Comparison of ENCODE assay signal across 27 mouse cellular contexts in genomic region chr5:34772696-34773245, GRCm38 (mm10). TPM values are rescaled to one million over a fixed set of nuclear protein-coding genes. Genes with fewer than 3 reads are reported as not detected.
DNase-seq lines count a peak whose midpoint lies in the region; ATAC-seq and TF ChIP-seq lines count a peak whose summit lies in the region.
"Had no signal": no experiment of that assay in that cellular context is flagged by ENCODE, and none has a peak within 500 bp of the region (broad histone marks: within the 10 kb centered on the region; RNA-seq: fewer than 3 reads in every experiment).

No protein-coding gene starts in this region.

- H3K9me3 ChIP-seq in megakaryocyte, embryonic 14.5 days: no peaks in the 10 kb centered on the region
- no peaks in the 10 kb centered on the region for H3K9me3 ChIP-seq in liver, embryonic 12.5 days (replicated peaks)
- H3K9me3 ChIP-seq: forebrain, embryonic 12.5 days; heart, embryonic 10.5 days; heart, embryonic 15.5 days; limb, embryonic 10.5 days; limb, embryonic 15.5 days; midbrain, embryonic 13.5 days had no signal

- peak overlapping the region; percentile 35 for H3K4me2 ChIP-seq in myocyte (ENCODE audit: low read depth)
- no peak overlapping the region for H3K4me2 ChIP-seq in liver, embryonic 12.5 days
- H3K4me2 ChIP-seq: forebrain, embryonic 12.5 days; heart, embryonic 15.5 days; limb, embryonic 15.5 days; midbrain, embryonic 13.5 days had no signal

- no peaks in the 10 kb centered on the region for H3K27me3 ChIP-seq in megakaryocyte, embryonic 14.5 days (replicated peaks)
- no peaks in the 10 kb centered on the region for H3K27me3 ChIP-seq in myocyte (ENCODE audit: control insufficient read depth, insufficient read depth, insufficient read length)
- no peaks in the 10 kb centered on the region for H3K27me3 ChIP-seq in liver, embryonic 12.5 days (replicated peaks)
- H3K27me3 ChIP-seq: CH12.LX; forebrain, embryonic 12.5 days; heart, embryonic 15.5 days; limb, embryonic 15.5 days; midbrain, embryonic 13.5 days had no signal

- peaks cover 32% of the 10 kb centered on the region for H3K36me3 ChIP-seq in megakaryocyte, embryonic 14.5 days (replicated peaks; ENCODE audit: low read length)
- H3K36me3 ChIP-seq in myocyte (ENCODE audit: control insufficient read depth, insufficient read depth): no peaks in the 10 kb centered on the region
- no peaks in the 10 kb centered on the region; the same call in 1 of the 2 replicates for H3K36me3 ChIP-seq in liver, embryonic 12.5 days
- H3K36me3 ChIP-seq: forebrain, embryonic 12.5 days; heart, embryonic 15.5 days; midbrain, embryonic 13.5 days had no signal

- no peak for TF ChIP-seq POLR2A in myocyte (IDR thresholded peaks at IDR 0.05; ENCODE audit: insufficient read length, low read depth)

- peak; percentile 63 for DNase-seq in adrenal gland, adult 2 months
- DNase-seq in adrenal gland, postnatal 36 days: peak; percentile 16 to 42
- no peak for DNase-seq in thymus, postnatal 10 days (ENCODE audit: low spot score in 2 of 2)
- DNase-seq in cerebellum, adult 11 months: no peak
- DNase-seq: cerebellum, adult 18-20 months; cerebellum, postnatal 14 days; forebrain, postnatal 0 days; gastrocnemius, postnatal 10 days; kidney, adult 18-20 months; lung, adult 2 months; lung, postnatal 10 days; thymus, adult 18-20 months; thymus, postnatal 36 days had no signal

- WGBS in liver, embryonic 12.5 days (ENCODE audit: insufficient replicate concordance): 79% methylated on average over 4 of the region's 4 CpGs

- H3K27ac ChIP-seq in liver, embryonic 12.5 days: no peak overlapping the region
- H3K27ac ChIP-seq: forebrain, embryonic 12.5 days; heart, embryonic 10.5 days; heart, embryonic 15.5 days; limb, embryonic 10.5 days; limb, embryonic 15.5 days; liver, embryonic 14.5 days; midbrain, embryonic 13.5 days had no signal

- H3K4me1 ChIP-seq in megakaryocyte, embryonic 14.5 days: peaks cover 27% of the 10 kb centered on the region
- H3K4me1 ChIP-seq in liver, embryonic 12.5 days: peaks cover 21% of the 10 kb centered on the region
- H3K4me1 ChIP-seq: forebrain, embryonic 12.5 days; heart, embryonic 10.5 days; limb, embryonic 10.5 days; limb, embryonic 15.5 days; midbrain, embryonic 13.5 days had no signal

- H3ac ChIP-seq in myocyte (ENCODE audit: control insufficient read depth, insufficient read length): no peak overlapping the region

- peak overlapping the region; percentile 3 for H3K4me3 ChIP-seq in megakaryocyte, embryonic 14.5 days (replicated peaks)
- no peak overlapping the region for H3K4me3 ChIP-seq in myocyte
- no peak overlapping the region for H3K4me3 ChIP-seq in liver, embryonic 12.5 days
- H3K4me3 ChIP-seq: erythroblast, embryonic 14.5 days; forebrain, embryonic 12.5 days; heart, embryonic 10.5 days; heart, embryonic 15.5 days; limb, embryonic 10.5 days; limb, embryonic 15.5 days; midbrain, embryonic 13.5 days had no signal

- ATAC-seq in megakaryocyte, adult 5-6 weeks (ENCODE audit: poor library complexity, severe bottlenecking): no peak
- no peak for ATAC-seq in liver, embryonic 12.5 days
- ATAC-seq: forebrain, postnatal 0 days; hindbrain, embryonic 16.5 days; midbrain, embryonic 13.5 days had no signal

- peaks cover 78% of the 10 kb centered on the region for H3K79me2 ChIP-seq in myocyte (ENCODE audit: control insufficient read depth, insufficient read depth)

- H3K9ac ChIP-seq in liver, embryonic 12.5 days: no peak overlapping the region
- H3K9ac ChIP-seq: forebrain, embryonic 12.5 days; forebrain, postnatal 0 days; heart, embryonic 15.5 days; limb, embryonic 15.5 days; liver, embryonic 14.5 days; midbrain, embryonic 13.5 days had no signal

TF ChIP-seq in myocyte, 11 proteins besides CTCF, POLR2A, EP300 and RAD21:
- TF ChIP-seq TCF3 (IDR thresholded peaks at IDR 0.05; ENCODE audit: insufficient read length, low read depth): no peak
- peak in 1 of 3 experiments; percentile 16 for TF ChIP-seq MYOD1 (IDR thresholded peaks at IDR 0.05; ENCODE audit: control insufficient read depth in 1 of 3, insufficient read length in 2 of 3, low read depth in 2 of 3)
- TF ChIP-seq MYOG (IDR thresholded peaks at IDR 0.05; ENCODE audit: control insufficient read depth in 1 of 3, insufficient read depth in 1 of 3, insufficient read length in 2 of 3, low read depth in 2 of 3): no peak

RNA-seq across cellular contexts. Expression of gene Htt, which starts 11.2 kb away (rescaled TPM):
- polyA plus RNA-seq in megakaryocyte, embryonic 14.5 days (2012; ENCODE audit: insufficient read depth, low replicate concordance): 0.64 and 1.7 TPM in 2 replicates
- total RNA-seq in megakaryocyte, adult 5-6 weeks (2015): 15.2 and 15.4 TPM in 2 replicates
- total RNA-seq in megakaryocyte, adult 5-6 weeks (2017): 15.4 and 16.3 TPM in 2 replicates
- 10 to 100 TPM; 25.6 to 36.4 TPM for total RNA-seq in adrenal gland, adult 2 months (2021)
- 8.8 and 12.1 TPM in 2 replicates for polyA plus RNA-seq in adrenal gland, adult 2 months (2012; rRNA removed)
- total RNA-seq in adrenal gland, postnatal 36 days (2021): 10 to 100 TPM; 28.0 to 42.0 TPM
- 8.9 TPM for polyA plus RNA-seq in myocyte (2012; fragmentation: generic; extraction: Trizol)
- polyA plus RNA-seq in liver, embryonic 12.5 days (2016; fragmentation: Nextera tagmentation; extraction: Ambion mirVana): 12.2 and 13.2 TPM in 2 replicates

Comparison
In these comparisons a context has a peak if more than half of its experiments do, and no peak if none do; other contexts are left out.
1. DNase-seq: peak in adrenal gland, adult 2 months (single experiment) and adrenal gland, postnatal 36 days (2 of 2); none in thymus, postnatal 10 days (0 of 2) and cerebellum, adult 11 months (single experiment).